Mouse (Mus musculus): Measurements from ENCODE around the gene Ugt1a5. TPM values are rescaled to one million over a fixed set of nuclear protein-coding genes. Genes with fewer than 3 reads are reported as not detected.
"Not testable (repeated sequence)": the region's sequence is repeated elsewhere in the genome, so short reads cannot be mapped to it uniquely, and the experiment has no call there.

Gene Ugt1a5
- polyA plus RNA-seq, 1 experiment from 2014 or later: not detected

GRCm38 (mm10) chr1:88216551-88216950, 50.7 kb downstream of the Ugt1a5 start:
- no peaks in the 10 kb centered on the region for H3K36me3 ChIP-seq
- H3K9me3 ChIP-seq (replicated peaks): peaks cover 53% of the 10 kb centered on the region
- no peaks in the 10 kb centered on the region for H3K4me1 ChIP-seq (replicated peaks)
- H3K27me3 ChIP-seq (replicated peaks): no peaks in the 10 kb centered on the region
- WGBS: 47% methylated on average over 2 of the region's 2 CpGs
- no peak overlapping the region for H3K9ac ChIP-seq
- no peak overlapping the region for H3K4me2 ChIP-seq
- no peak overlapping the region for H3K4me3 ChIP-seq
- ATAC-seq (ENCODE audit: insufficient number of reproducible peaks, low FRiP score): no peak
- H3K27ac ChIP-seq (ENCODE audit: poor library complexity, severe bottlenecking): no peak overlapping the region

- Histone ChIP-seq H3K9me3 (replicated peaks) (peaks cover 47% of the 10 kb centered on the region), H3K27ac (ENCODE audit: poor library complexity, severe bottlenecking) (no peak overlapping the region), H3K9ac (no peak overlapping the region), H3K4me1 (replicated peaks) (no peaks in the 10 kb centered on the region), H3K27me3 (replicated peaks) (no peaks in the 10 kb centered on the region), H3K4me2 (no peak overlapping the region), H3K4me3 (no peak overlapping the region), H3K36me3 (no peaks in the 10 kb centered on the region)
- ATAC-seq (ENCODE audit: insufficient number of reproducible peaks, low FRiP score): no peak
- 49% methylated on average over 2 of the region's 2 CpGs for WGBS
Observed at GRCm38 (mm10) chr1:88217144-88217543, 51.3 kb downstream of the Ugt1a5 start.

- ATAC-seq (ENCODE audit: insufficient number of reproducible peaks, low FRiP score): no peak
- no peaks in the 10 kb centered on the region for H3K36me3 ChIP-seq
- WGBS: 34% methylated on average over 3 of the region's 3 CpGs
- H3K27ac ChIP-seq (ENCODE audit: poor library complexity, severe bottlenecking): no peak overlapping the region
- peaks cover 43% of the 10 kb centered on the region for H3K9me3 ChIP-seq (replicated peaks)
- no peak overlapping the region for H3K4me2 ChIP-seq
- no peak overlapping the region for H3K4me3 ChIP-seq
- no peaks in the 10 kb centered on the region for H3K4me1 ChIP-seq (replicated peaks)
- no peaks in the 10 kb centered on the region for H3K27me3 ChIP-seq (replicated peaks)
- H3K9ac ChIP-seq: no peak overlapping the region
Observed at GRCm38 (mm10) chr1:88217576-88217975, 51.8 kb downstream of the Ugt1a5 start.

- ATAC-seq (ENCODE audit: insufficient number of reproducible peaks, low FRiP score): no peak
- 66% methylated on average over 9 of the region's 9 CpGs for WGBS
Observed at GRCm38 (mm10) chr1:88218051-88218450, 52.2 kb downstream of the Ugt1a5 start.

GRCm38 (mm10) chr1:88218591-88218990, 52.8 kb downstream of the Ugt1a5 start:
- Histone ChIP-seq H3K4me1 (replicated peaks) (no peaks in the 10 kb centered on the region), H3K4me2 (no peak overlapping the region), H3K9me3 (replicated peaks) (peaks cover 37% of the 10 kb centered on the region), H3K9ac (no peak overlapping the region), H3K4me3 (no peak overlapping the region), H3K27me3 (replicated peaks) (no peaks in the 10 kb centered on the region), H3K36me3 (no peaks in the 10 kb centered on the region), H3K27ac (ENCODE audit: poor library complexity, severe bottlenecking) (no peak overlapping the region)
- WGBS: 44% methylated on average over 4 of the region's 4 CpGs
- ATAC-seq (ENCODE audit: insufficient number of reproducible peaks, low FRiP score): no peak

More at GRCm38 (mm10) chr1:88218051-88218450, 52.2 kb downstream of the Ugt1a5 start:
- Histone ChIP-seq H3K4me1 (replicated peaks) (no peaks in the 10 kb centered on the region), H3K9ac (no peak overlapping the region), H3K27ac (ENCODE audit: poor library complexity, severe bottlenecking) (no peak overlapping the region), H3K4me2 (no peak overlapping the region), H3K9me3 (replicated peaks) (peaks cover 41% of the 10 kb centered on the region), H3K4me3 (no peak overlapping the region), H3K27me3 (replicated peaks) (no peaks in the 10 kb centered on the region), H3K36me3 (no peaks in the 10 kb centered on the region)

GRCm38 (mm10) chr1:88219054-88219453, 53.2 kb downstream of the Ugt1a5 start:
- 11% methylated on average over 1 of the region's 1 CpGs for WGBS
- Histone ChIP-seq H3K4me1 (replicated peaks) (no peaks in the 10 kb centered on the region), H3K36me3 (no peaks in the 10 kb centered on the region), H3K27ac (ENCODE audit: poor library complexity, severe bottlenecking) (no peak overlapping the region), H3K4me3 (no peak overlapping the region), H3K4me2 (no peak overlapping the region), H3K27me3 (replicated peaks) (no peaks in the 10 kb centered on the region), H3K9me3 (replicated peaks) (peaks cover 32% of the 10 kb centered on the region), H3K9ac (no peak overlapping the region)
- ATAC-seq (ENCODE audit: insufficient number of reproducible peaks, low FRiP score): no peak

- ATAC-seq (ENCODE audit: insufficient number of reproducible peaks, low FRiP score): no peak
- peaks cover 23% of the 10 kb centered on the region for H3K9me3 ChIP-seq (replicated peaks)
Observed at GRCm38 (mm10) chr1:88220336-88220735, 54.5 kb downstream of the Ugt1a5 start.

GRCm38 (mm10) chr1:88222216-88222615, 56.4 kb downstream of the Ugt1a5 start:
- no peak for ATAC-seq (ENCODE audit: insufficient number of reproducible peaks, low FRiP score)
- no peaks in the 10 kb centered on the region for H3K4me1 ChIP-seq (replicated peaks)
- H3K9ac ChIP-seq: no peak overlapping the region
- WGBS: 40% methylated on average over 2 of the region's 2 CpGs
- peaks cover 23% of the 10 kb centered on the region for H3K9me3 ChIP-seq (replicated peaks)
- no peak overlapping the region for H3K4me2 ChIP-seq
- no peaks in the 10 kb centered on the region for H3K27me3 ChIP-seq (replicated peaks)
- H3K27ac ChIP-seq (ENCODE audit: poor library complexity, severe bottlenecking): no peak overlapping the region
- H3K36me3 ChIP-seq: no peaks in the 10 kb centered on the region
- no peak overlapping the region for H3K4me3 ChIP-seq

More at GRCm38 (mm10) chr1:88220336-88220735, 54.5 kb downstream of the Ugt1a5 start:
- no peaks in the 10 kb centered on the region for H3K27me3 ChIP-seq (replicated peaks)
- no peak overlapping the region for H3K4me3 ChIP-seq
- no peak overlapping the region for H3K27ac ChIP-seq (ENCODE audit: poor library complexity, severe bottlenecking)
- H3K4me2 ChIP-seq: no peak overlapping the region
- H3K4me1 ChIP-seq (replicated peaks): no peaks in the 10 kb centered on the region
- no peaks in the 10 kb centered on the region for H3K36me3 ChIP-seq
- no peak overlapping the region for H3K9ac ChIP-seq

GRCm38 (mm10) chr1:88223011-88223515, 57.3 kb downstream of the Ugt1a5 start:
- not testable (repeated sequence) for H3K4me1 ChIP-seq (replicated peaks); H3K4me3 ChIP-seq; H3K36me3 ChIP-seq; H3K27ac ChIP-seq (ENCODE audit: poor library complexity, severe bottlenecking); H3K9ac ChIP-seq; H3K4me2 ChIP-seq; H3K27me3 ChIP-seq (replicated peaks); ATAC-seq (ENCODE audit: insufficient number of reproducible peaks, low FRiP score)
- H3K9me3 ChIP-seq (replicated peaks): peaks cover 25% of the 10 kb centered on the region

GRCm38 (mm10) chr1:88223591-88223990, 57.8 kb downstream of the Ugt1a5 start:
- H3K27me3 ChIP-seq (replicated peaks): no peaks in the 10 kb centered on the region
- 49% methylated on average over 1 of the region's 1 CpGs for WGBS
- H3K27ac ChIP-seq (ENCODE audit: poor library complexity, severe bottlenecking): no peak overlapping the region
- H3K4me2 ChIP-seq: no peak overlapping the region
- H3K4me3 ChIP-seq: no peak overlapping the region
- H3K9ac ChIP-seq: no peak overlapping the region
- ATAC-seq (ENCODE audit: insufficient number of reproducible peaks, low FRiP score): no peak
- no peaks in the 10 kb centered on the region for H3K4me1 ChIP-seq (replicated peaks)
- peaks cover 31% of the 10 kb centered on the region for H3K9me3 ChIP-seq (replicated peaks)
- H3K36me3 ChIP-seq: no peaks in the 10 kb centered on the region

- Histone ChIP-seq H3K4me2 (no peak overlapping the region), H3K27ac (ENCODE audit: poor library complexity, severe bottlenecking) (no peak overlapping the region), H3K9me3 (replicated peaks) (peaks cover 37% of the 10 kb centered on the region), H3K36me3 (no peaks in the 10 kb centered on the region), H3K9ac (no peak overlapping the region), H3K27me3 (replicated peaks) (no peaks in the 10 kb centered on the region), H3K4me1 (replicated peaks) (no peaks in the 10 kb centered on the region), H3K4me3 (no peak overlapping the region)
- ATAC-seq (ENCODE audit: insufficient number of reproducible peaks, low FRiP score): no peak
- WGBS: 59% methylated on average over 2 of the region's 2 CpGs
Observed at GRCm38 (mm10) chr1:88224029-88224776, 58.4 kb downstream of the Ugt1a5 start.

- not testable (repeated sequence) for H3K27me3 ChIP-seq (replicated peaks); H3K27ac ChIP-seq (ENCODE audit: poor library complexity, severe bottlenecking); H3K4me1 ChIP-seq (replicated peaks); H3K36me3 ChIP-seq; H3K4me3 ChIP-seq; H3K9ac ChIP-seq; ATAC-seq (ENCODE audit: insufficient number of reproducible peaks, low FRiP score); H3K4me2 ChIP-seq
- 26% methylated on average over 2 of the region's 2 CpGs for WGBS
- peaks cover 48% of the 10 kb centered on the region for H3K9me3 ChIP-seq (replicated peaks)
Observed at GRCm38 (mm10) chr1:88225301-88225700, 59.5 kb downstream of the Ugt1a5 start.

Data from heart, embryonic 12.5 days (tissue).